Mouse (Mus musculus) ZHBTc4 (cell line): ENCODE results near the gene Arid3a.

Experiments used
- DNase-seq: peaks from one replicate; pipeline ENCODE4 v3.0.0-alpha.2; 2011; ENCODE audit warnings: low read depth, low spot score

Gene Arid3a

GRCm38 (mm10) chr10:79908167-79909091 lies 18.4 kb upstream of the Arid3a start, which contains the start of gene Med16:
Gene Med16 (minus strand): TSS chr10:79908923.
- DNase-seq = peak; percentile 98

GRCm38 (mm10) chr10:79909092-79909922 lies 17.5 kb upstream of the Arid3a start:
- peak; percentile 56 for DNase-seq

GRCm38 (mm10) chr10:79910556-79910955 lies 16.3 kb upstream of the Arid3a start, which contains the start of gene Gm26602:
Gene Gm26602 (plus strand): TSS chr10:79910856.
- DNase-seq = no peak

GRCm38 (mm10) chr10:79912412-79912811 lies 14.4 kb upstream of the Arid3a start:
- DNase-seq = peak; percentile 59

- no peak for DNase-seq
These were observed 12.5 kb upstream of the Arid3a start for GRCm38 (mm10) chr10:79914131-79914947.

- DNase-seq = no peak
These were observed 11.8 kb upstream of the Arid3a start for GRCm38 (mm10) chr10:79914948-79915596.

- no peak for DNase-seq
These were observed 10.8 kb upstream of the Arid3a start for GRCm38 (mm10) chr10:79916081-79916480.

- DNase-seq = peak; percentile 75
These were observed 9.9 kb upstream of the Arid3a start, which contains the start of gene Kiss1r for GRCm38 (mm10) chr10:79916808-79917531. Gene Kiss1r (plus strand): TSS chr10:79916971.

GRCm38 (mm10) chr10:79917532-79918100 lies 9.2 kb upstream of the Arid3a start:
- no peak for DNase-seq

- DNase-seq = peak; percentile 28
These were observed 8.4 kb upstream of the Arid3a start for GRCm38 (mm10) chr10:79918231-79919078.

- no peak for DNase-seq
These were observed 7.5 kb upstream of the Arid3a start for GRCm38 (mm10) chr10:79919251-79919849.

GRCm38 (mm10) chr10:79920056-79920890 lies 6.6 kb upstream of the Arid3a start:
- peak; percentile 41 for DNase-seq

- DNase-seq = peak; percentile 62
These were observed 5.8 kb upstream of the Arid3a start, which contains the start of gene R3hdm4 for GRCm38 (mm10) chr10:79920958-79921535. Gene R3hdm4 (minus strand): TSS chr10:79921208.

GRCm38 (mm10) chr10:79921572-79921971 lies 5.3 kb upstream of the Arid3a start:
- peak; percentile 72 for DNase-seq

- DNase-seq = peak; percentile 92
These were observed 1.7 kb upstream of the Arid3a start for GRCm38 (mm10) chr10:79924998-79925784.
